Mouse (Mus musculus) macrophage (primary cell): ENCODE measurements around the gene Crtc3. TPM values are rescaled to one million over a fixed set of nuclear protein-coding genes. Genes with fewer than 3 reads are reported as not detected.

Source experiments
- H3K27ac ChIP-seq: fragments of 350-480 bp; formaldehyde crosslinking; 2 replicates; pipeline ENCODE4 v1.9.0; 2021
- H3K36me3 ChIP-seq: fragments of 350-480 bp; formaldehyde crosslinking; 2 replicates; pipeline ENCODE4 v1.9.0; 2021; ENCODE audit errors: inconsistent target
- H3K4me3 ChIP-seq: fragments of 350-480 bp; formaldehyde crosslinking; 2 replicates; pipeline ENCODE4 v1.9.0; 2021; ENCODE audit errors: inconsistent target
- H3K79me2 ChIP-seq: fragments of 350-480 bp; formaldehyde crosslinking; 2 replicates; pipeline ENCODE4 v1.9.0; 2021; ENCODE audit errors: inconsistent target
- WGBS: methylation state at CpG from one replicate; pipeline ENCODE4 v1.1.7; 2026; ENCODE audit warnings: inconsistent platforms; ENCODE audit not compliant: missing documents; 5-methylcytosine and 5-hydroxymethylcytosine counted together
- polyA plus RNA-seq: library from polyadenylated mRNA; stranded (reverse); fragments of 250-400 nt; gene quantifications from 3 replicates; pipeline ENCODE4 v1.2.4, GENCODE M21; 2018; ENCODE audit warnings: inconsistent platforms
- total RNA-seq, 78 experiments: library from RNA; depleted of rRNA; stranded (reverse); fragments of 250-400 nt; gene quantifications; 1 replicate in 9 of 78; 2 replicates in 24 of 78; 3 replicates in 43 of 78; 4 replicates in 2 of 78; pipeline ENCODE4 v1.2.4; 2018; ENCODE audit warnings: inconsistent platforms in 56 of 78

Crtc3 gene
- total RNA-seq (2018; cell fraction: chromatin; rRNA removed): 10 to 100 TPM; 25.8 to 70.8 (median 50.4) TPM
- total RNA-seq (2018; cell fraction: cytosol; rRNA removed): 10 to 100 TPM in 22 of 26 experiments, 1 to 10 TPM in 4; 8.8 to 17.2 (median 12.5) TPM
- total RNA-seq (2018; cell fraction: nucleus; rRNA removed): 10 to 100 TPM; 11.8 to 43.9 (median 26.0) TPM
- 9.6 to 16.5 TPM (median 11.3 TPM) in 3 replicates for polyA plus RNA-seq

- H3K27ac ChIP-seq: no peak within 1 kb of the TSS
- WGBS: 0% methylated on average over 78 of the region's 83 CpGs
- peak within 1 kb of the TSS; percentile 46 for H3K4me3 ChIP-seq
- H3K79me2 ChIP-seq: peaks cover 43% of the 10 kb centered on the region
- no peaks in the 10 kb centered on the region for H3K36me3 ChIP-seq
Measured at GRCm38 (mm10) chr7:80688556-80689220, at the start of gene Crtc3. Gene Crtc3, minus strand, starts transcription at chr7:80688877.

DNA sequence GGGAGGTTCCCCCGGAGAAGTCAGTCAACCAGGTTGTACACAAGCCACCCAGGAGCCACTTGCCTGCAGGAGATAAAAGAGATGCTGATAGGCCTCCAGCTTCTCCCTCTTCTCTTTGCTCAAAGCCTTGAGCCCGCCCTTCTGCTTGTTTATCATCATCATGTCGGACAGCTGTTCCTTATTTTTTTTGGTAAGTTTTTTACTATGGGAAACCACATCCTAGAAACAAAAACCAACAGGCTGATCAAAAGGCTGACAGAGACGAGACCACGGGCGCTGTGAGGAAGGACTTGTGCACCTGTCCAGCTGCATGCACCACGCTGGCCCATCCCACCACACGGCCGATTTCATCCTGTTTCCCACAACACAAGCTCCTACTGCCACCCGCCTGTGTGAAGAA lies 47.5 kb upstream of the Crtc3 start:
- WGBS: 76% methylated on average over 4 of the region's 10 CpGs
- Histone ChIP-seq H3K27ac (no peak overlapping the region), H3K36me3 (peaks cover 100% of the 10 kb centered on the region), H3K4me3 (no peak overlapping the region), H3K79me2 (peaks cover 81% of the 10 kb centered on the region; the same call in 1 of the 2 replicates)

- Histone ChIP-seq H3K4me3 (no peak overlapping the region), H3K27ac (no peak overlapping the region), H3K79me2 (peaks cover 68% of the 10 kb centered on the region; the same call in 1 of the 2 replicates), H3K36me3 (peaks cover 97% of the 10 kb centered on the region)
- WGBS: 94% methylated on average over 11 of the region's 11 CpGs
Measured at GRCm38 (mm10) chr7:80732986-80733385, 44.3 kb upstream of the Crtc3 start.

DNA sequence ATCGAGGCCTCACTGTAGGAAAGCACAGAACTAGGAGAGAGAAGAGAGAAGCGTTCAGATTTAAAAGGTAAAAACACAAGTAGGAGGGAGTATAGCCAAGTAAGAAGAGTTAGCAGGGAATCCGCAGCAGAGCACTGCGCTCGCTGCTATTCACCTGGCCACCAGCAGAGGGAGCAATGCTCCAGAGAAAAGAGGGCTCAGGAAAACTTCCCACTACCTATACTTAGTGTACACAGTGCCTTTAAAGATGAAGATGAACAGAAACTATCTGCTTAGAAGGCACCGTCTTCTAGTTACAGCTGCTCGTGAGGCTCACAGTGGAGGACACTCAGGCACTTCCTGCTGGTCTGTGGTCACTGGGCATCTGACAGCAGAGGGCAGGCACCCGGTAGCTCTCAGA lies 41.0 kb upstream of the Crtc3 start:
- 40% methylated on average over 8 of the region's 8 CpGs for WGBS
- Histone ChIP-seq H3K4me3 (no peak overlapping the region), H3K36me3 (peaks cover 97% of the 10 kb centered on the region), H3K79me2 (peaks cover 80% of the 10 kb centered on the region), H3K27ac (no peak overlapping the region)

DNA sequence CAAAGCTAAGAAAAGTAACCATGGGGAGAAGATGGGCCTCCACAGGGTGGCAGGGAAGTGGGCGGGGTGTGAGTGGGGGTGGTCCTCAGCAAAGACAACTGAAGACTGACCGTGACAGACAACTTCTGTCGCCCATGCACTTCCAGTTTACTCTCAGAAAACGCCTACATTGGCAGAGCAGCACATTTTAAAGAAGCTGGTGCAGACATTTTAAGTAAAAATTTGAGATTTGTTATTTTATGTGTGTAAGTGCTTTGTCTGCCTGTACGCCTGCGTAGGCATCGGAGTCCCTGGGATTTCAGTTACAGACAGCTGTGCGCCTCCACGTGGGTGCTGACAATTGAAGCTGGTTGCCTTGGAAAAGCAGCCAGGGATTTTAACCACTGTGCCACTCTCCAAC lies 32.4 kb upstream of the Crtc3 start:
- Histone ChIP-seq H3K79me2 (peaks cover 50% of the 10 kb centered on the region), H3K27ac (no peak overlapping the region), H3K36me3 (peaks cover 93% of the 10 kb centered on the region), H3K4me3 (no peak overlapping the region)
- WGBS: 89% methylated on average over 9 of the region's 9 CpGs

GRCm38 (mm10) chr7:80719582-80719981 lies 30.9 kb upstream of the Crtc3 start:
- no peak overlapping the region for H3K27ac ChIP-seq
- peaks cover 40% of the 10 kb centered on the region; the same call in 1 of the 2 replicates for H3K79me2 ChIP-seq
- WGBS: 95% methylated on average over 6 of the region's 7 CpGs
- no peak overlapping the region for H3K4me3 ChIP-seq
- H3K36me3 ChIP-seq: peaks cover 87% of the 10 kb centered on the region

DNA sequence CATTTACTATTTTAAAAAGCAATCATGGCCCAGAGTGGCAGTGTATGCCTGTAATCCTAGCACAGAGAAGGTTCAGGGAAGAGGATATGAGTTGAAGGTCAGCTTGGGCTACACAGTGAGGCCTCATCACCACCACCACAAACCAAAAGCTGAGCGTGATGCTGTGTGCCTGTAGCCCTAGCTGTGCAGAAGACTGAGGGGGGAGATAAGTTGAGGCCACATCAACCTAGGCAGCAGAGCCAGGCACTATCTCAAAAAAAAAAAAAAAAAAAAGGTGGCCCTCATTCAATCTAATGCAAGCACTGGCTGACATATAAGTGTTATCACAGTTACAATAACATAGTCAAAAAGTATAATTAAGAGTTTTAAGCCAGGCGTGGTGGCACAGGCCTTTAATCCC lies 30.4 kb upstream of the Crtc3 start:
- peaks cover 37% of the 10 kb centered on the region; the same call in 1 of the 2 replicates for H3K79me2 ChIP-seq
- H3K4me3 ChIP-seq: no peak overlapping the region
- H3K36me3 ChIP-seq: peaks cover 87% of the 10 kb centered on the region
- WGBS: 100% methylated on average over 1 of the region's 2 CpGs
- no peak overlapping the region for H3K27ac ChIP-seq

DNA sequence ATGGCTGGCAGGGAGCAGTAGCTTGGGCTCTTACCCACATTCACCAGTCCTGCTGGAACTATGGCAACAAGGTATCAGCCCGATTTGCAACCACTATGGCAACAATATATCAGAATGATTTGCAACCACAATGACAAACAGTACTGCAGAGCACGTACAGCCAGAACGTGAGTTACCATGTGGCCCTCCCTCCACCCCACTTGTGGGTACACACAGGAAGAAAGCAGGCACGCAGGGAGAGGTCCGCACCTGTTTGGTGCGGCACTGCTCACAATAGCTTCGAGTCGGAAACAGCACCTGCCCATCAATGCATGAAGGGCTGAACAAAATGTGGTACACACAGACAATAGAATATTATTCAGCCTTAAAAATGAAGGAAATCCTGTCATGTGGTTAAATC lies 29.8 kb upstream of the Crtc3 start:
- Histone ChIP-seq H3K36me3 (peaks cover 87% of the 10 kb centered on the region), H3K79me2 (peaks cover 31% of the 10 kb centered on the region; the same call in 1 of the 2 replicates), H3K4me3 (no peak overlapping the region), H3K27ac (no peak overlapping the region)
- WGBS: 84% methylated on average over 7 of the region's 8 CpGs

GRCm38 (mm10) chr7:80716758-80717157 lies 28.1 kb upstream of the Crtc3 start:
- 91% methylated on average over 9 of the region's 9 CpGs for WGBS
- peaks cover 16% of the 10 kb centered on the region; the same call in 1 of the 2 replicates for H3K79me2 ChIP-seq
- H3K27ac ChIP-seq: no peak overlapping the region
- peaks cover 87% of the 10 kb centered on the region for H3K36me3 ChIP-seq
- H3K4me3 ChIP-seq: no peak overlapping the region

DNA sequence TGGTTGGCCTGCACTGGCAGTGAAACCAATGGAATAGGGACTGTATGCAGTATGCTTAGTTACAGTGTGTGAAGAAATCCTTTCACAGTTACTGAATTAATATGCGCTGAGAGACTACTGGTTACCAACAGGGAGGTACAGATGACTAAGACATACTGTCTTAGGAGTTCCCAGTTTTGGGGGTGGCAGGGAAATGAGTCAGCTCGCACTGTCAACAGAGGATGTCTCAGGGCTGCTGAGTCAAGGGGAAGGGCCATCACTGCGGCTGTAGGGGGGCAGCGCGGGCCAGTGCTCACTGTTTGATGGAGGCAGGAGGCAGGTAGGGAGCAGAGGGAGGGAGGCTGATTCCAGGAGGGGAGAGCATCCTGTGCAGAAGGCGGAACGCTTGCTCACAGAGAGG lies 26.6 kb upstream of the Crtc3 start:
- peak overlapping the region; percentile 39 for H3K27ac ChIP-seq
- 5% methylated on average over 5 of the region's 7 CpGs for WGBS
- H3K79me2 ChIP-seq: peaks cover 9% of the 10 kb centered on the region; the same call in 1 of the 2 replicates
- H3K36me3 ChIP-seq: peaks cover 73% of the 10 kb centered on the region
- no peak overlapping the region for H3K4me3 ChIP-seq

DNA sequence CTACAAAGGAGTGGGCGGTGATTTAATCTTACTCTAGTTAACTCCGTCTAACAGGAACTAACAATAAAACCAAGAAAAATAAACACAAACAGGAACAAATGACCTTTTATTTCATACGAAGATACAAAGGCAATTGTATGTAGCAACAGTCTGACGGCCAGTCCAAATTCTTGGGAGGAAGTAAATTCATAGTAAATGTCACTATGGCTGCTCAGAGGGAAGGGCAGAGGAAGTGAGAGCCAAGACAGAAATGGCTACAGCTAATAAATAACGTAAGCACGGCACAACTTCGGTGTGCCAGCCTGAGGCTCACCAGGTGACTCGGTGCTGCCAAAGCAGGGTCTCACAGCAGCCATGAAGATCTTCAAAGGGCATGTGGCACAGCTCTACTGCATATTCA lies 22.8 kb upstream of the Crtc3 start:
- Histone ChIP-seq H3K27ac (no peak overlapping the region), H3K4me3 (no peak overlapping the region), H3K79me2 (peaks cover 10% of the 10 kb centered on the region; the same call in 1 of the 2 replicates), H3K36me3 (peaks cover 42% of the 10 kb centered on the region)
- WGBS: 22% methylated on average over 6 of the region's 8 CpGs

GRCm38 (mm10) chr7:80710333-80710732 lies 21.7 kb upstream of the Crtc3 start:
- H3K4me3 ChIP-seq: no peak overlapping the region
- peaks cover 10% of the 10 kb centered on the region; the same call in 1 of the 2 replicates for H3K79me2 ChIP-seq
- 94% methylated on average over 7 of the region's 7 CpGs for WGBS
- peaks cover 35% of the 10 kb centered on the region for H3K36me3 ChIP-seq
- no peak overlapping the region for H3K27ac ChIP-seq

- no peaks in the 10 kb centered on the region for H3K36me3 ChIP-seq
- no peak overlapping the region for H3K4me3 ChIP-seq
- WGBS: 68% methylated on average over 4 of the region's 4 CpGs
- no peaks in the 10 kb centered on the region for H3K79me2 ChIP-seq
- H3K27ac ChIP-seq: no peak overlapping the region
Measured at GRCm38 (mm10) chr7:80704066-80704465, 15.4 kb upstream of the Crtc3 start.

GRCm38 (mm10) chr7:80702510-80702909 lies 13.8 kb upstream of the Crtc3 start:
- Histone ChIP-seq H3K36me3 (no peaks in the 10 kb centered on the region), H3K27ac (no peak overlapping the region), H3K79me2 (no peaks in the 10 kb centered on the region), H3K4me3 (no peak overlapping the region)
- whole genome bisulfite sequencing: 87% methylated on average over 6 of the region's 6 CpGs

- Histone ChIP-seq H3K36me3 (no peaks in the 10 kb centered on the region), H3K4me3 (no peak overlapping the region), H3K79me2 (no peaks in the 10 kb centered on the region), H3K27ac (no peak overlapping the region)
- 84% methylated on average over 8 of the region's 8 CpGs for WGBS
Measured at GRCm38 (mm10) chr7:80699709-80700108, 11.0 kb upstream of the Crtc3 start.
